Mouse (Mus musculus): ENCODE data around the gene Cd300a. TPM values are rescaled to one million over a fixed set of nuclear protein-coding genes. Genes with fewer than 3 reads are reported as not detected.
A peak's percentile ranks its signal among the peaks of the same experiment; 100 is the strongest.

Gene Cd300a
- 1.5 and 2.1 TPM in 2 replicates for polyA plus RNA-seq (2015; fragmentation: Nextera tagmentation; extraction: Ambion mirVana)

GRCm38 (mm10) chr11:114889991-114890518 lies at the start of gene Cd300a:
Gene Cd300a, plus strand, starts transcription at chr11:114890041.
- no peak for TF ChIP-seq CTCF (IDR thresholded peaks at IDR 0.05; ENCODE audit: low read depth)
- TF ChIP-seq EP300 (optimal IDR thresholded peaks at IDR 0.05) = no peak
- Histone ChIP-seq H3K27me3 (ENCODE audit: control insufficient read depth, insufficient read depth, low read length) (no peaks in the 10 kb centered on the region), H3K4me1 (replicated peaks; ENCODE audit: control insufficient read depth, insufficient read depth) (no peaks in the 10 kb centered on the region), H3K9ac (ENCODE audit: low read length) (no peak within 1 kb of the TSS), H3K9me3 (ENCODE audit: control insufficient read depth, low read length) (no peaks in the 10 kb centered on the region), H3K4me2 (replicated peaks; ENCODE audit: low read depth) (no peak within 1 kb of the TSS), H3K4me3 (ENCODE audit: low read depth, low read length) (no peak within 1 kb of the TSS), H3K27ac (replicated peaks) (no peak within 1 kb of the TSS), H3K36me3 (ENCODE audit: control insufficient read depth, insufficient read depth, low read length) (no peaks in the 10 kb centered on the region)
- DNase-seq (ENCODE audit: low spot score) (no peak), ATAC-seq (ENCODE audit: low FRiP score, low TSS enrichment) (no peak)
- WGBS = 73% methylated on average over 18 of the region's 18 CpGs

DNA sequence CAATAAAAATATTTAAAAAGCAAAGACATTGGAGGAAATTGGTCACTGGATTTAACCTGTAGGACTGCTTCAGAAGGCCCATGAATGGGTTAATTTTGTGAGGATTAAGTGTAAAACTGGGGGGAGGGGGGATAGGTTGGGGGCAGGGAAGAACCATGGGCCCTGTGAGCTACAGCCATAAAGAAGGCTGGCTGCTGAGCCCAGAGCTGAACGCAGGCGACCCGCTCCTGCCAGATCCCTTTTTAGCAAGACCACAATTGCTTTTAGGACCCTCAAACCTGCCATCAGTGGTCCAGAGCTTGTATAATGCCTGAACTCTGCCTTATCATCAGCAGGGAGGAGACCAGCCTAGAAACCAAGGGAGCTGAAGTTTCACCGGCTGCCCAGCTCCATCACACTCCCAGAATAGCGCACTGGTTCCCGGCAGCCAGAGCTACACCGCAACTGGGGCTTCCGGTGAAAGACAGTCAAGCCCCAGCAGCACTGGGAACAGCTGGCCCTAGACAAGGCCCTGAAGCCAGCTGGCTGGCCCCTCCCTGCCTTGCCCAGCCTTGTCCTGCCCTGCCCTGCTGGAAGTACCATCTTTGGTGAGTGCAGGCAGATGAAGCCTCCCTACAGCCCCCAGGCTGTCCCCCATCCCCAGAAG lies 45.9 kb upstream of the Cd300a start:
- DNase-seq (ENCODE audit: low spot score) (peak; percentile 38), ATAC-seq (ENCODE audit: low FRiP score, low TSS enrichment) (peak; percentile 65)
- H3K9me3 ChIP-seq (ENCODE audit: control insufficient read depth, low read length) = no peaks in the 10 kb centered on the region
- no peaks in the 10 kb centered on the region for H3K36me3 ChIP-seq (ENCODE audit: control insufficient read depth, insufficient read depth, low read length)
- no peak overlapping the region for H3K4me2 ChIP-seq (replicated peaks; ENCODE audit: low read depth)
- TF ChIP-seq EP300 (optimal IDR thresholded peaks at IDR 0.05) (no peak), CTCF (IDR thresholded peaks at IDR 0.05; ENCODE audit: low read depth) (no peak)
- 21% methylated on average over 8 of the region's 8 CpGs for WGBS
- H3K27me3 ChIP-seq (ENCODE audit: control insufficient read depth, insufficient read depth, low read length) = no peaks in the 10 kb centered on the region
- no peaks in the 10 kb centered on the region for H3K4me1 ChIP-seq (replicated peaks; ENCODE audit: control insufficient read depth, insufficient read depth)
- H3K4me3 ChIP-seq (ENCODE audit: low read depth, low read length) = no peak overlapping the region
- no peak overlapping the region for H3K27ac ChIP-seq (replicated peaks)
- H3K9ac ChIP-seq (ENCODE audit: low read length) = 0 out of 2 replicates have a peak overlapping the region, but pooled peaks have one; percentile 13

DNA sequence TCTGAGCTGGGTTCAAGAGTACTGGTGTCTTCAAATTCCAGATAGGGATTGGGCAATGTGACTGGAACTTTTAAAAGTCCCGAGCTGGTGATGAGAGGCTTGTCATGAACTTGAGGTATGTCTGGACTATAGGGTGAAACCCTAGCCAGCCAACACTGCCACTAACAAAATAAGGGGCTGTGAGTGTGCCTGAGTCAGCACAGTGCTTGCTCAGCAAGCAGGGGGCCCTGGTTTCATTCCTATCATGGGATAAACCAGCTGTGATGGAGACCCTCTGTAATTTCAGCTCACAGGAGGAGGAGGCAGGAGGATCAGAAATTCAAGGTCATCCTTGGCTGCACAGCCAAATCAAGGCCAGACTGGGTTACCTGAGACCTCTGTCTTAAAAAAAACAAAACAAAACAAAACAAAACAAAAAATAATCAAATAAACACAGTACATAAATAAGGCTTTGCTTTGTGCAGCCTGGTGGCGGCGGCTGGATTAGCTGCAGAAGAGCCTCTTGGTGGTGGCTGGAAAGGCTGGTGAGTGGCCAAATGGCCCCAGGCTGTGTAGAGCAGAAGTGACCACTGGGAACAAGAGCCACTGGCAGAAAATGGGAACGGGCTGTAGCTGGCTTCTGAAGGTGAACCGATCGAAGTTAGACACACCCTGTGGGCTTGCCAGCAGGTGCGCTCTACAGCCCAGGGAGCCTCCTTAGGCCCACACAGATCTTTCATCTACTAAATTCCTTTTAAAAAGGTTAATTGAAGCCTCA lies 45.2 kb upstream of the Cd300a start:
- ATAC-seq (ENCODE audit: low FRiP score, low TSS enrichment) = no peak
- no peak for DNase-seq (ENCODE audit: low spot score)
- Histone ChIP-seq H3K27me3 (ENCODE audit: control insufficient read depth, insufficient read depth, low read length) (no peaks in the 10 kb centered on the region), H3K4me1 (replicated peaks; ENCODE audit: control insufficient read depth, insufficient read depth) (no peaks in the 10 kb centered on the region), H3K9me3 (ENCODE audit: control insufficient read depth, low read length) (no peaks in the 10 kb centered on the region), H3K9ac (ENCODE audit: low read length) (no peak overlapping the region), H3K27ac (replicated peaks) (no peak overlapping the region), H3K36me3 (ENCODE audit: control insufficient read depth, insufficient read depth, low read length) (no peaks in the 10 kb centered on the region), H3K4me2 (replicated peaks; ENCODE audit: low read depth) (no peak overlapping the region), H3K4me3 (ENCODE audit: low read depth, low read length) (no peak overlapping the region)
- no peak for TF ChIP-seq EP300 (optimal IDR thresholded peaks at IDR 0.05)
- no peak for TF ChIP-seq CTCF (IDR thresholded peaks at IDR 0.05; ENCODE audit: low read depth)
- 63% methylated on average over 7 of the region's 7 CpGs for WGBS

DNA sequence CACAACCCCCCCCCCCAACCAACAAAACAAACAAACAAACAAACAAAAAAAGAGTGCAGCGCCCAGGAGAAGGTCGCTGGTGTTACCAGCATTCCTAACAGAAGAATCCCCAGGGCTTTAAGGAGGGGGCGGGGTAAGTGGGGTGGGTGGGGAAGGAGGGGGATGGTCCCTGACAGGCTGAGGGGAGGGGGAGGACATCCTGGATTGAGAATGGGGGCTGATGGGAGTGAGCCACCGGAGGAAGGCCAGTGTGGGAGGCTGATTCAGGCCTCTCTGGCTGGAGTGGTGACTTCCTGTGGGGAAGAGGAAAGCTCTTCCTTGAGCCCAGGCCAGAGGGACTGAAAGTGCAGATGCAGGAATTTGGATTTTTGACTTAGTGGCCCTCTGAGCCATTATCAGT lies 43.5 kb upstream of the Cd300a start:
- H3K9ac ChIP-seq (ENCODE audit: low read length) = no peak overlapping the region
- no peak for DNase-seq (ENCODE audit: low spot score)
- 88% methylated on average over 4 of the region's 4 CpGs for whole genome bisulfite sequencing
- H3K9me3 ChIP-seq (ENCODE audit: control insufficient read depth, low read length) = no peaks in the 10 kb centered on the region
- H3K4me2 ChIP-seq (replicated peaks; ENCODE audit: low read depth) = no peak overlapping the region
- no peaks in the 10 kb centered on the region for H3K36me3 ChIP-seq (ENCODE audit: control insufficient read depth, insufficient read depth, low read length)
- no peak overlapping the region for H3K4me3 ChIP-seq (ENCODE audit: low read depth, low read length)
- H3K4me1 ChIP-seq (replicated peaks; ENCODE audit: control insufficient read depth, insufficient read depth) = no peaks in the 10 kb centered on the region; the same call in 1 of the 2 replicates
- no peak for TF ChIP-seq CTCF (IDR thresholded peaks at IDR 0.05; ENCODE audit: low read depth)
- no peak for TF ChIP-seq EP300 (optimal IDR thresholded peaks at IDR 0.05)
- no peaks in the 10 kb centered on the region for H3K27me3 ChIP-seq (ENCODE audit: control insufficient read depth, insufficient read depth, low read length)
- no peak for ATAC-seq (ENCODE audit: low FRiP score, low TSS enrichment)
- H3K27ac ChIP-seq (replicated peaks) = no peak overlapping the region

- TF ChIP-seq CTCF (IDR thresholded peaks at IDR 0.05; ENCODE audit: low read depth) (no peak), EP300 (optimal IDR thresholded peaks at IDR 0.05) (no peak)
- Histone ChIP-seq H3K9ac (ENCODE audit: low read length) (no peak overlapping the region), H3K4me1 (replicated peaks; ENCODE audit: control insufficient read depth, insufficient read depth) (no peaks in the 10 kb centered on the region; the same call in 1 of the 2 replicates), H3K9me3 (ENCODE audit: control insufficient read depth, low read length) (no peaks in the 10 kb centered on the region), H3K4me3 (ENCODE audit: low read depth, low read length) (no peak overlapping the region), H3K36me3 (ENCODE audit: control insufficient read depth, insufficient read depth, low read length) (no peaks in the 10 kb centered on the region), H3K4me2 (replicated peaks; ENCODE audit: low read depth) (no peak overlapping the region), H3K27me3 (ENCODE audit: control insufficient read depth, insufficient read depth, low read length) (no peaks in the 10 kb centered on the region), H3K27ac (replicated peaks) (no peak overlapping the region)
- no peak for DNase-seq (ENCODE audit: low spot score)
- WGBS = 81% methylated on average over 5 of the region's 5 CpGs
- no peak for ATAC-seq (ENCODE audit: low FRiP score, low TSS enrichment)
Observed at GRCm38 (mm10) chr11:114847008-114847407, 42.8 kb upstream of the Cd300a start.
